Mouse (Mus musculus) adrenal gland (tissue): Measurements from ENCODE around the gene Tyrobp.

Experiments
- intact Hi-C: fragments of 180-260 bp; cut with DNase I; formaldehyde crosslinking; loops from one replicate; pipeline ENCODE4 v1.15.1; 2025
- long read RNA-seq, 2 experiments: library from polyadenylated mRNA; unstranded; transcript quantifications; one replicate each; pipeline ENCODE4 v2.0.0; 2020; ENCODE audit warnings: borderline replicate concordance in 1 of 2; ENCODE audit not compliant: insufficient replicate concordance in 1 of 2

The Tyrobp gene
- long read RNA-seq, experiment 1, transcript Tyrobp-202 (5 exons, 597 nt): major isoform, 19 of 19 reads
- long read RNA-seq, experiment 1, partial matches to known transcripts: 0 of 19 reads
- long read RNA-seq, experiment 1, other reads (novel, unspliced or antisense): 0 of 19 reads
- long read RNA-seq, experiment 2, transcript Tyrobp-202 (5 exons, 597 nt): major isoform, 16 of 18 reads
- long read RNA-seq, experiment 2, partial matches to known transcripts: 1 of 18 reads
- long read RNA-seq, experiment 2, other reads (novel, unspliced or antisense): 1 of 18 reads

- intact Hi-C loops: no loop called here
Measured at GRCm38 (mm10) chr7:30413596-30413995, at the start of gene Tyrobp. Tyrobp (plus strand) TSS chr7:30413760.

- intact Hi-C loops: no loop called here
Measured at GRCm38 (mm10) chr7:30367466-30367865, 46.1 kb upstream of the Tyrobp start.

GRCm38 (mm10) chr7:30373501-30373962 lies 40.0 kb upstream of the Tyrobp start:
- intact Hi-C loops: loop anchor here (1.0 to 10.0 kb wide), 2 partner anchors 59 to 121 kb away; partner anchors contain the start of gene Prodh2

- intact Hi-C loops: no loop called here
Measured at GRCm38 (mm10) chr7:30380061-30380460, 33.5 kb upstream of the Tyrobp start.

- intact Hi-C loops: no loop called here
Measured at GRCm38 (mm10) chr7:30384106-30384505, 29.5 kb upstream of the Tyrobp start.

GRCm38 (mm10) chr7:30392746-30393520 lies 20.6 kb upstream of the Tyrobp start:
- intact Hi-C loops: no loop called here

GRCm38 (mm10) chr7:30393631-30394030 lies 19.9 kb upstream of the Tyrobp start:
- intact Hi-C loops: no loop called here

GRCm38 (mm10) chr7:30394379-30394778 lies 19.2 kb upstream of the Tyrobp start:
- intact Hi-C loops: no loop called here

- intact Hi-C loops: loop anchor here (5.0 kb wide), 1 partner anchor 37 kb away; no protein-coding TSS in a partner anchor
Measured at GRCm38 (mm10) chr7:30394871-30395270, 18.7 kb upstream of the Tyrobp start.

- intact Hi-C loops: loop anchor here (5.0 kb wide), 1 partner anchor 33 kb away; no protein-coding TSS in a partner anchor
Measured at GRCm38 (mm10) chr7:30399671-30400070, 13.9 kb upstream of the Tyrobp start.

- intact Hi-C loops: no loop called here
Measured at GRCm38 (mm10) chr7:30402343-30402742, 11.2 kb upstream of the Tyrobp start.

GRCm38 (mm10) chr7:30408639-30409038 lies 4.9 kb upstream of the Tyrobp start:
- intact Hi-C loops: no loop called here

- intact Hi-C loops: no loop called here
Measured at GRCm38 (mm10) chr7:30409789-30410188, 3.8 kb upstream of the Tyrobp start.

- intact Hi-C loops: no loop called here
Measured at GRCm38 (mm10) chr7:30411023-30411422, 2.5 kb upstream of the Tyrobp start.

- intact Hi-C loops: no loop called here
Measured at GRCm38 (mm10) chr7:30412735-30413147, 819 bp upstream of the Tyrobp start.

GRCm38 (mm10) chr7:30417856-30418255 lies 4.3 kb downstream of the Tyrobp start:
- intact Hi-C loops: no loop called here

GRCm38 (mm10) chr7:30419561-30420499 lies 6.3 kb downstream of the Tyrobp start, which contains the start of gene Hcst:
Hcst (minus strand) TSS chr7:30419854.
- intact Hi-C loops: no loop called here

GRCm38 (mm10) chr7:30420673-30421072 lies 7.1 kb downstream of the Tyrobp start:
- intact Hi-C loops: no loop called here

- intact Hi-C loops: no loop called here
Measured at GRCm38 (mm10) chr7:30421175-30421889, 7.8 kb downstream of the Tyrobp start, which contains the start of gene Nfkbid. Nfkbid (plus strand) TSS chr7:30421732.

- intact Hi-C loops: no loop called here
Measured at GRCm38 (mm10) chr7:30421890-30422435, 8.4 kb downstream of the Tyrobp start.
